22 mouse cellular contexts compared by ENCODE assay signal in the genomic region with DNA sequence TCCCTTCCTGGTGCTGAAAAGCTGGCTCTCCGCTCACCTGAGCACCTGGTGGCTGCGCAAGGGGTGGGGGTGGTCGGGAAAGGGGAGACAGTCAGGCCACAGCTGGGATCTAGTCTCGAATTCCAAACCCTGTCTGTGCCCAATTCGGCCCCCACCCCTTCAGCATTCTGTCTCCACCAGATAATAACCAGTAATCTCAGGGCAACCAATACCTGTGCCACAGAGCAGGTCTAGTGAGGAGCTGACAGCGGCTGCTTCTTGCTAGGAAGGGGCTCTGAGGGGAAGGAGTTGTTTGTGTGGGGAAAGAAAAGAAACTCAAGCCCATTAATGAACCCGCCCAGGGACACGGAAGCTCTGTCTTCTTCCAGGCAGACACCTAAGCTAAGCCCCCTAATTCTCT. TPM values are rescaled to one million over a fixed set of nuclear protein-coding genes. Genes with fewer than 3 reads are reported as not detected.
"Had no signal": no experiment of that assay in that cellular context is flagged by ENCODE, and none has a peak within 500 bp of the region (broad histone marks: within the 10 kb centered on the region; RNA-seq: fewer than 3 reads in every experiment).

No protein-coding gene starts in this region.

- H3K36me3 ChIP-seq: midbrain, embryonic 10.5 days; midbrain, embryonic 13.5 days; neural tube, embryonic 13.5 days; neural tube, embryonic 15.5 days had no signal

- H3K9ac ChIP-seq: lung, embryonic 14.5 days; midbrain, embryonic 13.5 days; neural tube, embryonic 13.5 days; neural tube, embryonic 15.5 days had no signal

- H3K4me3 ChIP-seq: midbrain, embryonic 10.5 days; midbrain, embryonic 13.5 days; myocyte; neural tube, embryonic 13.5 days; neural tube, embryonic 15.5 days had no signal

- ATAC-seq: midbrain, embryonic 13.5 days; midbrain, embryonic 16.5 days had no signal

- H3K27ac ChIP-seq: midbrain, embryonic 10.5 days; midbrain, embryonic 13.5 days; neural tube, embryonic 13.5 days; neural tube, embryonic 15.5 days had no signal

- H3K9me3 ChIP-seq: midbrain, embryonic 10.5 days; midbrain, embryonic 13.5 days; neural tube, embryonic 13.5 days; neural tube, embryonic 15.5 days had no signal

- DNase-seq: lung, adult 18-20 months; lung, embryonic 14.5 days; lung, postnatal 10 days; lung, postnatal 4 days; retina, postnatal 1 day; right cerebral cortex, adult 18-20 months; right cerebral cortex, postnatal 25 days; right cerebral cortex, postnatal 4 days; spleen, adult 18-20 months; thymus, adult 18-20 months; thymus, postnatal 14 days; thymus, postnatal 36 days had no signal

- H3K4me2 ChIP-seq: lung, embryonic 14.5 days; midbrain, embryonic 13.5 days; neural tube, embryonic 13.5 days; neural tube, embryonic 15.5 days had no signal

RNA-seq across cellular contexts. Expression of gene Zfp385c, which starts 41.0 kb away (rescaled TPM):
- total RNA-seq: megakaryocyte, adult 5-6 weeks; megakaryocyte-erythroid progenitor cell, adult 5-6 weeks had no signal
- polyA plus RNA-seq: lung, embryonic 14.5 days; neural tube, embryonic 11.5 days; stomach, embryonic 14.5 days had no signal
